Mouse (Mus musculus) erythroblast, adult 5-6 weeks (primary cell): ENCODE measurements at regions not wholly inside any gene's neighbourhood (a gene's known extent, or its start where the extent isn't known, plus 50 kb on each side); places are given as distances from the start of the nearest gene placed in this dataset.

Source experiments
- ATAC-seq: replicated peaks from 2 replicates; pipeline ENCODE4 v1.8.0; 2016; ENCODE audit warnings: moderate number of reproducible peaks, mild to moderate bottlenecking, moderate TSS enrichment, inconsistent platforms; ENCODE audit not compliant: poor library complexity, low FRiP score, severe bottlenecking

DNA sequence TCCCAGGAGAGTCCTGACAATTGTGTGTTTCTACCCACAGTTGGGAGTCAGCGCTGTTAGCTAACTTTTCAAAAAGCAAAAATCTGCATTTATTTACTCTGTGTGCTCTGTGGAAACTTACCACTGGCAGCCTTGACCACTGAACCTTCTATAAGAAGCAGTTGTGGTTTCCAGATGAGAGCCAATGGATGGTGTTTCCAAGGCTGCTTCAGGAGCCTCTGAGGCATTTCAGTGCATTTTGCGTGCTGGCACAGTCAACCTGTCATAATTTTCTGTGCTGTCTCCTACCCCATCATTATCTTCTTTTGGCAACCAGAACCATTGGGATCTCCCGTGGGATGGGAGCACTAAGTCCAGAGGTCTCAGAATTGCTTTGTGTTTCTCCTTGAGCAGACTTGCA, 60.3 kb downstream of the 4930544G11Rik start:
- no peak for ATAC-seq

DNA sequence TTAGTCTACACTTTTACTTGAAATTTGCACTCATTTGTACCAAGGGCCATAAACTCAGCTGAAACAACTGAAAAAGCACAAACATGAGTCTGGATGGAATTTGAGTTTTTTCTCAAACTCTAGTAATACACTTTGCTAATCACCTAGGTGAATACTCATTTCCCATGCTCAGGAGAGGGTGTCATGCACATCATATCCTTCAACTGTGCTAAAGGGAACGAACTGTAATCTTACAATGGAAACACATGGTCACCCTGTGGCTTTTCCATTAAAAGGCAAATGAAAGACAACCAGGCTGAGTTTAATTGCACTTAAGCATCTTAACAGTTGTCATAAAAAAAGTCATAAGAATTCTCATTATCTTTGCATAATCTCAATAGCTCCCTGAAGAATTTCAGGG, 71.1 kb downstream of the 4930544G11Rik start:
- ATAC-seq: no peak

DNA sequence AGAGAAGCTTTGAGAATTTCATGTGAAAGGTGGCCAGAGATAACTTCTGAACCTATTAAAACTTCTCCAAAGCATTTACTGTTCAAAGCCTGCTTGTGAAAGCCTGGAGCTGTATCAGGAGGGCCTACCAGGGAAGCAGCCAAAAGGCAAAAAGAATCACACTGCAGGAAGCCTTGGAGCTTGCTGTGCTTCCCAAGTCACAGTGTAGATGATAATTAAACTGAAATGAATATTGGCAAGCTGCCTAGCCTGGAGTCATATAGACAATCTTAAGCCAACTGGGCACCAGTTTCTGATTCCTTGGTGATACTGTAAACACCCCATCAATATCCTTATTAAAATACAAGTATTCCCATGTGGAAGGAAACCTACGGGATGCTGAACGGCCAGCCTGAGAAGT, 84.4 kb downstream of the 4930544G11Rik start:
- no peak for ATAC-seq

DNA sequence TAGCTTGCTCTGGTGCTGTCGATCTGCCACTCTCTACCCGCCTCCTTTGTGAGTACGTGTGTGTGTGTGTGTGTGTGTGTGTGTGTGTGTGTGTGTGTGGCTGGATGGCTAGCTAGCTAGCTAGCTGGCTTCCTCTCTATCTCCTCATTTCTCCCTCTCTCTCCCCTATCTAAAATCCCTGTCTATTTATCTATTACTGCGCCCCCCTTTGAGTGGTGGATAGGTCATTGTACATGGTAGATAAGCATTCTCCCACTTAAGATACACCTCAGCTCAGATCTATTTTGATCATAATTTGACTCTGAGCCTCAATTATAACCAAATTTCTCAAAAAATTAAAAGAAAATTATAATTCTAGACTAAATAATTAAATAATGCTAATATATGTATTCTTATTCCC, 99.4 kb downstream of the 4930544G11Rik start:
- ATAC-seq: no peak

DNA sequence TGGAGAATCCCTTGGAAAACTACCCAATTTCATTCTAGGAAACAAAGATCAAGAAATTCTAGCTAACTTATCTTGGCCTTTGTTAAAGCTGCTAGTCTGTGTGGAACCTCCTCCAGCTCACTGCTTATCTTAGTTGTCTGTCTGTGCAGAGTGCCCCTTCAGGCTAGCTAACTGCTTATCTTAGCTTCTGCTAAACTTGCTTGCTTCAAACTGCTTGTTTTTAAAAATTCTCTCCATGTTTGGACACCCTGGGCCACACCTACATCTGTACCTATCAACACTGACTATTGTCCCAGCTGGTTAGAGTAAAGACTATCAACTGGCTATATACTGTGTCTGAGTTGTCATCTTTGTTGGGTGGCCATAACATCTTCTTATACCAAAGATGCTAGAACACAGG, 100.0 kb downstream of the 4930544G11Rik start:
- peak; percentile 92 for ATAC-seq

- no peak for ATAC-seq
Observed at GRCm38 (mm10) chr6:66053197-66053596, 100.8 kb downstream of the 4930544G11Rik start.

GRCm38 (mm10) chr6:66068874-66069273, 116.5 kb downstream of the 4930544G11Rik start:
- ATAC-seq: no peak

- ATAC-seq: no peak
Observed at GRCm38 (mm10) chr6:66077445-66077844, 125.0 kb downstream of the 4930544G11Rik start.

- no peak for ATAC-seq
Observed at GRCm38 (mm10) chr6:66078769-66079168, 126.4 kb downstream of the 4930544G11Rik start.

DNA sequence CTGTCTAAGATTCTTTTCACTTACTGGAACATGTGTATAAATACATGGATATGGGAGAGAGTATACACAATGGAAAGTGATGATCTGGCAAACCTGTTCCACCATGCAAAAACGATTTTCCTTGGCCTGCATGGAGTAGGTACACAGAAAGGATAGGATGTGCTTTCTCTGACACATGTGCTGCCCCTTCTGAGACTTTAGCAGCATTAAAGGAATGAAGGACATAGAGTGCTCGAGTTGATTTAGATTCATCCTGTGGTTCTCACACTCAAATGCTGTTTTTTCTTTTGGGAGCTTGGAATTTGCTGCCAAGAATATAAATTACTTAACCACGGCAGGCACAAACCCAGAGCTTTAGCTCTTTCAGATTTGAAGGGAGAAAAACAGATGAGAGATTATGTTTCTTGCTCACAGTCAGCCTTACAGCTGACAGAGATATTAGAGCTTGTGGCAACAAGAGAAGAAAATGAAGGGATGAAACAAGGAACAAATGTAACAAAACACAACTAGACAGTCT, 149.2 kb downstream of the 4930544G11Rik start:
- ATAC-seq: no peak

GRCm38 (mm10) chr6:66114366-66114765, 162.0 kb downstream of the 4930544G11Rik start:
- no peak for ATAC-seq

DNA sequence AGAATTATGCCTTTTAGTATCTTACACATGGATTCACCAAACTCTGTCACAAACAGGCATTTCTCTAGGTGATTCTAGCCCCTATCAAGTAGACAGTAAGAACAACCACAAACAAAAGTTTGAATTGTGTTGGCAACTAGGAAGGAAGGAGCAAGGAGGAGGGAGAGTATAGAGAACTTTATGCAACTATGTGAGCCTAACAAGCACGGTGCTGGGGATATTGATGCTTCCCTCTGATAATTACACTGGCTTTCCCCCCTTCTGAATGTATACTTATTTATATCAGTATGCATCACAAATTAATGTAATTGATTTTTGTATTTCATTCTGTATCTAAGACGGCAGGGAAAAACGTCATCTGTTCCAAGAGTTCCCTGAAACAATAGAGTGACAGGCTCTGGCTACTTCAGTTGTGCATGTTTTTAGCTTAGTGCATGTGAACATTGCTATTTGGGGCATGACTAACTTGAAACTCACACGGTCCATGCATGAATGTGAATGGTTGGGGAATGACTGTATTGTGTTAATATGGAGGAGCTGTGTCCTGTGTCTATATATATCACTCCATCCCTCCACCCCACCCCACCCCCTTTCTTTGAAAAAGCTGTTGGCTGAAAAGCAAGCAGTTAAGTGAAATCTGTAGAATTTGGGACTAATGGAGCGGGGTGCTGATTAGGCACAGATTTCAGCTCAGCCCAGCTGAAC, 169.2 kb downstream of the 4930544G11Rik start:
- no peak for ATAC-seq

- ATAC-seq: no peak
Observed at GRCm38 (mm10) chr6:66124292-66124691, 171.9 kb downstream of the 4930544G11Rik start.

- ATAC-seq: no peak
Observed at GRCm38 (mm10) chr6:66151786-66152185, 199.4 kb downstream of the 4930544G11Rik start.

- no peak for ATAC-seq
Observed at GRCm38 (mm10) chr6:66154831-66155230, 202.4 kb downstream of the 4930544G11Rik start.

- ATAC-seq: no peak
Observed at GRCm38 (mm10) chr6:66160805-66161204, 208.4 kb downstream of the 4930544G11Rik start.

DNA sequence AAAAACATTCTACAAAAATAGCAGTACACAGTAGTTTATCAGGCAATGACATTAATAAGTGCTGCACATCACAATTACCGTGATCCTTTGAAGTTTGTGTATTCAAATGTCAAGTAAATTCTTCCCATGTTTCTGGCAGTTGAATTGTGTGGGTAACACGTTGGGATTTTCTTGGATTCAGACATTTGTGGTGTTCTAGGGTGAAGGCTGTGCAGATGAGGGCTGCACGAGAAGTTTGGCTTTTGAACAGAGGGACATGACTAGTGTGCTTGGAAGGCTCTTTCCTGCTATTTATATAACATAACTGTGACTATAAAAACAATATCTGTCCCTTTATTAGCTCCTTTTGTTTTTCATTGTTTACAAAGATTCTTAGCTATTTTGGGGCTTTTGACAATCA, 216.5 kb downstream of the 4930544G11Rik start:
- ATAC-seq: no peak

GRCm38 (mm10) chr6:66197990-66198389, 245.6 kb downstream of the 4930544G11Rik start:
- ATAC-seq: no peak

DNA sequence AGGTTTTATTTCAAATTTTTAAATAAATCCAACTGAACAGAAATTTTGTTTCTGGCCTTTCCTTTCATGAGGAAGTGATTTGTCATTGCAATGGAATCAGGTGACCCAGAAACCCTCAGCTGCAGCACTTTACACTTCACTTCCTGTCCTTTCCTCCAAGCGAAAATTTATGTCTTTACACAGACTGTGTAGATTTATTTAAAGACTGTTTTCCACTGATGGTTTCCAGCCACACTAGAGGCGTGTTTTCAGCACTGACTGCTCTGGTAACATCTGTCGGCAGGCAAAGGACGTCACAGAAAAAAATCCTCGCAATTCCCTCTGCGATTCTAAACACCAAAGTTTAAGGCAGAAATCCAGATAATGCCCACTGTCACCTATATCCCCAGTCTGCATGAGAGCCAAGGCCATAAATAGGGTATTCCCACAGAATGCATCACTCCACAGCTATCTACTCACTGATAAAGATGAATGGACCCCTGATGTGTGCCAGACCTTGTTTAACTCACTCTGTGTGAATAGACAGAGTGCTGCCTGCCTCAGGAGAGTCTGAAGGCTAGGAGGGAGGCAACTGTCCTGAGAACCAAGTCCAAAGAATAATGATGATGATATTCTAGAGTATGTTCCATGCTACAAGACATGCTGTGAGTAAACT, 247.9 kb downstream of the 4930544G11Rik start:
- no peak for ATAC-seq

DNA sequence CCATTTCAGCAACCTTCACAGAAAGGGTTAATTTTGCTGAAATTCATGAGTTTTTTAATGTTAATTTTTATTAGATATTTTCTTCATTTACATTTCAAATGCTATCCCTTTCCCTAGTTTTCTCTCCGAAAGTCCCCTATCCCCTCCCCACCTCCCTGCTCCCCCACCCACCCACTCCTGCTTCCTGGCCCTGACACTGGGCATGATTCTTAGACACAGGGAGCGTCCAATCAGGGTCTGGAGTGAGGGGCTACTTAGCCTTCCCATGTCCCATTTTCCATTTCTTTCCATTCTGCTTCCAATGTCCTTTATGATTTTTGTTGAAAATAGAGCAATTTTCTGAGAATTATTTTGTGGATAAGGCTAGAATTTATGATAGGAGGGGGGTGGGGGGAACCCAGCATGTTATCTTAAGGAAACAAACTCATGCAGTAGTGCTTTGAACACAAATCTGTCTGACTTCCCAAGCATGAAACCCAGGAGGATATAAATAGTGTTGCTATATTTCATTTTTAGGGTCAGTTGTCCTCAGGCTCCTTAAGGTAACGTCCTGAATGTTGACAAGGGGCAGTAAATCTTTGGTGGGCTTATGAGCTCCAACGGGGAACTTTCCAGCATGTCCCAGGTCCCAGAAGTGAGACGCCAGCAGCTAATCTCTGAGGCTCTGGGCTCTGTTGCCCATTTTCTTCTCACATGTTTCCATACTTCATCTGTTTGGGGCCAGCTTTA, 254.0 kb downstream of the 4930544G11Rik start:
- ATAC-seq: no peak

- ATAC-seq: no peak
Observed at GRCm38 (mm10) chr6:66217543-66217942, 265.1 kb downstream of the 4930544G11Rik start.
